Mouse (Mus musculus) T-cell, adult 2 months (primary cell): ENCODE data around the gene Nell2.
"Not testable (repeated sequence)": the region's sequence is repeated elsewhere in the genome, so short reads cannot be mapped to it uniquely, and the experiment has no call there.

Experiments
- DNase-seq: peaks from one replicate; pipeline ENCODE4 v3.0.0; 2022; ENCODE audit warnings: low spot score

Gene Nell2

DNA sequence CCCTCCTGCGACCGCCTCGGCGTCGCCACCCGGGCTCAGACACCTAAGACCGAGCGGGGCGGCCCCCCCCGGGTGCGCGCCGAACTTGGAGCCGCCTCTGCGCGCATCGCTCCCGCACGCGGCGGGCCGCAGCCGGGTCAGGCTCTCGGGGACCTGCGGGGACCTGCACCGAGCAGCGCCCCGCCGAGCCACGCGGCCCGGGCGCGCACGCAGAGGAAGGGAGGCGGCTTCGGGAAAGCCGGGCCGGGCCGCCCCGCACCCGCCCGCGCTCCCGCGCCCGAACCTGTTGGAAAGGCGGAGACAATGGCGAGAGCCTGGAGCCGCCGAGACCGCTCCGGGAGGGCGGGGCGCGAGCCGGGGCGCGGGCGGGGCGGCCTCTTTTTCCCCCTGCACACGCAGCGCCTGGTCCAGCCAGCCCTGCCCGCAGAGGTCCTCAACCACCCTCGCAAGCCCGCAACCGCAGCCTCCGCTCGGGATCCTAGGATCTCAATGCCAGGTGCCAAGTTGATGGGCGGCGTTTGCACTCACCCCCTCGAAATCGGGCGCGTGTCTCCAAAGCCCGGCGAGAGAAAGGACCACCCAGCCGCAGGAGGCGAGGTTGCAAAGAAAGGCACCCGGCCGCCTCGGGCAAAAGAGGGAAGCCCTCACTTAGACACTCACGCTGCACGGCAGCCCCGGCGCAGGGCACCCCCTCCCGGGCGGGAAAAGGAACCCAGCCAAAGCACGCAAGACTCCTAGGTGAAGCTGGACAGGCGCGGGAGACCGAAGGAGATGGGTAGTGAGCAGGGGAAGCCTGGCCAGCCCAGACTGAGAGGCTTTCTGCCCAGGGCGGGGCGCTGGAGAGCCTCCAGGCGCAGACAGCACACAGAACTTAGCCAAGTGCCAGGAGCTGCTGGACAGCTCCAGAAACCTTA, at the start of gene Nell2:
Gene Nell2 (minus strand): TSS at position 612 of the 914 bp plus-strand sequence.
- no peak for DNase-seq

- DNase-seq = no peak
These were observed 46.3 kb upstream of the Nell2 start for GRCm38 (mm10) chr15:95574661-95575060.

DNA sequence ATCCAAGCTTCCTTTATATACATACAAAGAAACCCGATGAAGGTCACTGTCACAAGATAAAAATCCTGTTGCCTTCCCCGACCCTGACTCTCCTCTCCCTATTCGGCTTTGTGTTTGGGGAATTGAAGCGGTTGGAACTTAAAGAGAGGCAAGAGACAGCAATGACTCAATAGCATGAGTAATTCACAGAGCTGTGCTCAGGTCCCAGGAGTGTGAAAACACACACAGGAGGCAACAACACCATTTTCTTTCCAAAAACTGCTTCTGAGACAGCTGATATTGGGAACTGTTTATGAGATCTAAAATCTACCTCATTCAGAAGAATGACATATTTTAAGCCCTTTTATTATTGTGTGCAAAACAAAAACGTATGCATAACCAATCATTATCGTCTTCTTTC, 41.2 kb upstream of the Nell2 start:
- DNase-seq = no peak

DNA sequence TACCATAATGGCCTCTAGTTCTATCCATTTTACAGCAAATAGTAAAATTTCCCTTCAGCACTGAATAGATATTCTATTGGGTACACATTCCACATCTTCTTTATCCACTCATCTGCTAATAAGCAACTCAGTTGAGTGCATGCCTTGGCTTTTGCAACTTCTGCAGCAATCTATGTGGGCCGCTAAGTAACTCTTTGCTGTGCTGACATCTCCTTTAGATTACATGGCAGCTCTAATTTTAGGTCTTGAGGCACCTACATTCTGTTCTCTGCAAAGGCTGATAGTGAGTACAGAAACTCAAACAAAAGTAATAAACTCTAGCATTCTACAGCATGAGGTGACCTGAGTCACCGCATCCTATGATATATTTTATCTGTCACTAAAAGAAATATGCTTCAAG, 36.8 kb upstream of the Nell2 start:
- no peak for DNase-seq

DNA sequence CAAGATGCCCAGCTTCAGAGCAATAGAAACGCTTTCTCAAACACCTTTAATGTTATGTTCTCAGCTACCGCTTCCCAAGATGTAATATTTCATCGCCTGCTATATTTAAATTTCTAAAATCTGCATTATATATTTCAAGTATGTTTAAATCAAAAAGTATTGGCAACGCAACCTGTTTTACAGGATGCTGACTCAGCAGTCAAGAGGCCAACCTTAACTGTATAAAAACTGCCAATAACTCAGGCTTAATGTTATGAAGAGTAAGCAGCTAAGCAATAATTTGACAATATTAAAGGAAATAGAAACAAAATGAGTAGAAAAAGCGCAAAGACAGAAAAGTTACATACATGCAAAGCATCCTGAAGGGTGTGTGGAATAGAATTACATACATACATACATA, 32.9 kb upstream of the Nell2 start:
- DNase-seq = no peak

- DNase-seq = no peak
These were observed 21.7 kb upstream of the Nell2 start for GRCm38 (mm10) chr15:95550011-95550410.

- DNase-seq = no peak
These were observed 14.3 kb upstream of the Nell2 start for GRCm38 (mm10) chr15:95542632-95543031.

DNA sequence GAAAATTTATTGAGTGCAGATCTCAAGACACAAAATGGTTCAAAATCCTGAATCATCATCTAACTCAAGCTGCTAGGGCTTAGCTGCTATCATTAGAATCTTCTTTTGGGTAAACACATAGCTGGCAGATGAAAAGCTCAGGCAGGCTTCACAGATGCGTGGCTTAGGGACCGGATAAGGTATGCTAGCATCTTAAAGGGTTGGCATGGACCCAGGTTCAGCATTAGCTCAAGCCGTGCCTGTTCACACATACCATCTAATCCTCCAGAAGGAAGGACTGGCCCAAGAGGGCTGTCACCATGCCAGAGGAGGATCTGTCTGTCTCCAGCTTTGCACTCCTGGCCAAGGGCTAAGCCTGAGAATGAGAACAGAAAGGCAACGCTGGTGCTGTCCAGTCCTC, 8.4 kb upstream of the Nell2 start:
- no peak for DNase-seq

GRCm38 (mm10) chr15:95536230-95536629, 7.9 kb upstream of the Nell2 start:
- no peak for DNase-seq

- no peak for DNase-seq
These were observed 6.3 kb upstream of the Nell2 start for GRCm38 (mm10) chr15:95534644-95535043.

GRCm38 (mm10) chr15:95527461-95527947, 855 bp downstream of the Nell2 start:
- no peak for DNase-seq

DNA sequence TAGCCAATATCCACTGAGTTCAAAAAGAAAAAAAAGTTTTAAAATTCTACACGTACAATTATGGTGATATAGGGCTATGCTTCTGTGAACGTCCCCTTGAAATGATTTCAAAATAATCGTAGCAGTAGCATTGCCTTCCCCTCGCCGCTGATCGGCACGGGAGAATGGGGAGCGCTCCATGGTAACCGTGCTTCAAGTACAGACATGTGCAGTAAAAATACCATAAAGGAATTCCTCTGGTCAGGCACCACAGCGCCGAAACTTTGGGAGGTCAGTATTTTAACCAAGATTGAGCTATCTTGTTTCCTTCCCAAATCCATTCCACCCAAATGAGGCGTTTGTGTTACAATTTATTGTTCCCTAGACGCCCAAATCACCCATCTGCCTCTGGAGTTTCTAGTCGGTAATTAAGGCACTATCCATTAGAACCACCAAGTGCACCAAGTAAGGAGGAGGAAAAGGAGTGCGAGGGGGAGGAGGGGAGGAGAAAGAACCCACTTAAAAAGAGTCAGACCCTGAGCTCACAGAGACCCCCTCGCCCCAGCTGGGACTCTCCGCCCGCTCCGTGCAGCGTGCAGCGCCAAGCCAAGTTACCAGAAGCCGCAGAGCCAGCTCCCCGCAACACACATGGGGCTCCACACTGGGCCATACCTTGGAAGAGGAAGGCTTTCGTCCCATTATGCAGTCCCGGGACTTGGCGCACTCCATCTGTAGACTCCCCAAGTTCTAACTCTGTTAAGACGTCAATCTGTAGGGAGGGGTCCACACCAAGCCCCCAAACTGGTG, 1.5 kb downstream of the Nell2 start:
- DNase-seq = no peak

GRCm38 (mm10) chr15:95525997-95526396, 2.4 kb downstream of the Nell2 start:
- DNase-seq = no peak

- DNase-seq = no peak
These were observed 10.2 kb downstream of the Nell2 start for GRCm38 (mm10) chr15:95518204-95518603.

GRCm38 (mm10) chr15:95513306-95513705, 15.1 kb downstream of the Nell2 start:
- DNase-seq = not testable (repeated sequence)

- DNase-seq = no peak
These were observed 32.7 kb downstream of the Nell2 start for GRCm38 (mm10) chr15:95495666-95496065.

DNA sequence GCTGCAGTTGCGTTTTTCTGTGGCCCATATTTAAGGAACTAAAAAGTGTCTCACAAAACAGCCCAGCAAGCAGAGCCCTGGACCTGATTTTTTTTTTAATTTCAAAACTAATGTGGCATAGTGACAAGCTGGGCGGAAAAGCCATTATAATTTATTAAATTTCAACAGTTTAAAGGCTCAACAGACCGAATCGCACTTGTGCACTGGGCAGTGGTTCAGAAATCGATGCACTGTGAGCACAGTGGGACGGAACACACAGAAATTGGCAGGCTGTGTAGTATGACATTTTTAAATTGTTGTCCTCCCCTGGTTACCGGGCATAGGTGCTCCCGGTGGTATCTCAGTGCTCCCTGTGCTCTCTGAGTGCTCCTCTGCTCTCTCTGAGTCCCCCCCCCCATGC, 33.2 kb downstream of the Nell2 start:
- no peak for DNase-seq

DNA sequence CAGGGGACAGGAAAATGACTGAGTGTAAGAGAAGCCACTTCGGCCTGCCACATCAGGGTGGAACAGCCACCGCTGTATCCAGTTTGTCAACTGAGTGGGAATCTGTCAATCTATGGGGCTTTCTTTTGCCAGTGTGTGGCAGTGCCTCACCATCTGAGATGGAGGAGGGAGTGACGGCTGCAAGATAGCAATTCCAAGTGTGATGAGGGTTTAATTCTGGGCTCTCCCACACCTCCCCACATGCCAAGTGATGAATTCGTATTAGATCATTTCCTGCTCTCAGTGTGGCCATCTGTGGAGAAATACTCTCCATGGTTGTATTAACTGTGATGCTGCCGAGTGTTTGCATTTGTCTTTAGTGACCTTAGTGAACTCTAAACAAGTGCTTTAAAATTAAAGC, 36.2 kb downstream of the Nell2 start:
- DNase-seq = no peak

DNA sequence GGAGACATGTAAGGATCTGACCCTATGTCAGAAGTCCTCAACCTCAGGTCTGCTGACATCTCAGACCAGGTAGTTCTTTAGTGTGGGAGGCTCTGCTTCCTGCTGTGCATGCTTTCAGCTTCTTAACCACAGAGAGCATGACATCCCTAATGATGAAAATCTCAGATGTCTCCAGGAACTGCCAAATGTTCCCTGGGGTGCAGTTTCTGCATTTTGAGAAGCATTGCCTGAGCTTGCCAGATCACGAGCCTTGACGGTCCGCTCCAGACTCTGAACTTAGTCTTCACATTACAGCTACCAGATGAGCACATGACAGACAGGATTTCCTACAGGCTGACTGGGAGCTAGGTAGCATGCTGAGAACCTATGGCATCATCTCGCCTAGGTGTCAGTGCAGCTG, 39.2 kb downstream of the Nell2 start:
- no peak for DNase-seq

DNA sequence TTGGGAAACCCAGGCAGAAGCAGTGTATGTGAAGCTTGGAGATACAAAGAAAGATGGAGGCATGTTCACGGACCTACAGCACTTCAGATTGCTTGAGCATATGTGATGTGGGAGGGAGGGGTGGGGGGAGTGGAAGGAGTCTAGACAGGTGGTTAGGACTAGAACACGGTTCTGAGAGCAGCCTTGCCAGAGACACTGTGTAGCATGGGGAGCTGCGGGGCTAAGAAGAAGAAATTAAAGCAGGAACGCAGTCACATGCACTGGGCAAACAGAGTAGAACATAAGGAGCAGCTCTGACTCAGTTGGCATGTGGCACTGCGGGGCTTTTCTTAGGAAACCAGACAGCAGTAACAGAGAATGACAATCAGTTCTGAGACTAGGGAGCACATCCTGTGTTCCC, 40.4 kb downstream of the Nell2 start:
- DNase-seq = no peak

- DNase-seq = no peak
These were observed 46.4 kb downstream of the Nell2 start for GRCm38 (mm10) chr15:95482002-95482401.

DNA sequence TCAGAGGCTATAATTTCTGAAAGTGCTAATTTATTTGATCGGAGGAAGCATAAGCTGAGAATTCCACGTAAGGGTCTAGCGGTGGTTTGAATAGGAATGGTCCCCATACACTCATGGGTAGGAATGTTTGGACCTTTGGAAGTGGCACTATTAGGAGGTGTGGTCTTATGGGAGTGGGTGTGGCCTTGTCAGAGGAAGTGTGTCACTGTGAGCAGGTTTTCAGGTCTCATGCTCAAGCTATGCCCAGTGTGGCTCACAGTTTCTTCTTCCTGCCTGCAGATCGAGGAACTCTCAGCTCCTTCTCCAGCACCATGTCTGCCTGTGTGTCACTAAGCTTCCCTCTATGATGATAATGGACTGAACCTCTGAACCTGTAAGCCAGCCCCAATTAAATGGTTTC, 46.8 kb downstream of the Nell2 start:
- no peak for DNase-seq

GRCm38 (mm10) chr15:95476440-95476839, 51.9 kb downstream of the Nell2 start:
- DNase-seq = no peak
